Mouse (Mus musculus): ENCODE results near the gene Olfr282.
A peak's percentile ranks its signal among the peaks of the same experiment; 100 is the strongest.
"Not testable (repeated sequence)": the region's sequence is repeated elsewhere in the genome, so short reads cannot be mapped to it uniquely, and the experiment has no call there.

Olfr282 gene

GRCm38 (mm10) chr15:98430925-98431324 lies at the start of gene Olfr282:
TSS of gene Olfr282 (plus strand) at chr15:98431225.
- not testable (repeated sequence) for DNase-seq (ENCODE audit: low read depth)

DNA sequence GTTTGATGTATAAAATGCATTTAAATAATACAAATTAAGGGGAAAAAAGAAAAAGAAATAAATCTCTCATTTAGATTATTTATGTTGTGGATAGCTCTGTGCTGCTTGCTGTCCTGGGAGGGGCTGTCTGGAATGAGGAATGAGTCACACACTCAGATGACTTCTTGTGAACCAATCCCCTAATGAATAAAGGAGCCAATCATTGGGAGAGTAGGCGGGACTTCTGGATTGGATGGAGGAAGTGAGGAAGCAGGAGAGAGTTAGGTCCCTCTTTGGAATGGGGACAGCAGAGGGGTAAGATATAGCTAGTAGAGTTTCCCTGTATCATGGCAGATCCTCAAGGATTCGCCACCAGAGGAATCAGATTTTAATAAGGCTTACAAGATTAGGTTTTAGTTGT lies 43.4 kb upstream of the Olfr282 start:
- peak; percentile 42 for DNase-seq (ENCODE audit: low read depth)

GRCm38 (mm10) chr15:98389796-98390195 lies 41.2 kb upstream of the Olfr282 start:
- peak; percentile 90 for DNase-seq (ENCODE audit: low read depth)

GRCm38 (mm10) chr15:98391081-98391902 lies 39.7 kb upstream of the Olfr282 start:
- peak; percentile 42 for DNase-seq (ENCODE audit: low read depth)

- DNase-seq (ENCODE audit: low read depth): peak; percentile 59
Measured at GRCm38 (mm10) chr15:98391903-98392187, 39.2 kb upstream of the Olfr282 start.

- no peak for DNase-seq (ENCODE audit: low read depth)
Measured at GRCm38 (mm10) chr15:98397136-98397535, 33.9 kb upstream of the Olfr282 start.

- DNase-seq (ENCODE audit: low read depth): no peak
Measured at GRCm38 (mm10) chr15:98402356-98402755, 28.7 kb upstream of the Olfr282 start.

DNA sequence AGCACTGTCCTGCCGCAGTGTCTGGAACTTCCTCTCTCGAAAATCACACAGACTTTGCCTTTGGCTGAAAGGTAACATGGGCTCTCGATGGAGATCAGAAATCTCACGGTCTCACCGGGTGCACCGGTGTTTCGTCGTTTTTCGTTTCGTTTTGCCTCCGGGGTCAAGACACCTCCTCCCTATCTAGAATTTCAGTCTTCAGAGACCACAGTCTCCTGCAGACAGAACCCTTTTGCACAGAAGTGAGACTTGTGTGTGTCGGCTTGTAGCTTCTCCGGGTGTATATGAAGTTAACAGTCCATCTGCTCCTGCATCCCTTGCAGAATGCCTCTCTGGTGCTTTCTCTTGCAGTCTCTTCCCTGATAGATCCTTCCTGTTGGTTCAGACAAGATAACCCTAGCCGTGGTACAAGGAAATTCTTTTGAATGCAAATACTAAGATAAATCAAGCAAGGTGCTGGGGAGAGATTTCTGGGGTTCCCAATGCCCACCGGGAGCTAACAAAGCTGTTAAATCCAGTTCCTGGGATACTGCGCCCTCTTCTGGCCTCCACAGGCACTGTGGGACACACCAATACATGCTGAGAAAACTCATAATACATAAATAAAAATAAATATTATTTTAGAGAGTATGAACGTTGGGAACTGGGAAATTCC lies 22.5 kb upstream of the Olfr282 start:
- DNase-seq (ENCODE audit: low read depth): peak; percentile 52

GRCm38 (mm10) chr15:98409635-98410034 lies 21.4 kb upstream of the Olfr282 start:
- no peak for DNase-seq (ENCODE audit: low read depth)

GRCm38 (mm10) chr15:98410249-98410648 lies 20.8 kb upstream of the Olfr282 start:
- no peak for DNase-seq (ENCODE audit: low read depth)

DNA sequence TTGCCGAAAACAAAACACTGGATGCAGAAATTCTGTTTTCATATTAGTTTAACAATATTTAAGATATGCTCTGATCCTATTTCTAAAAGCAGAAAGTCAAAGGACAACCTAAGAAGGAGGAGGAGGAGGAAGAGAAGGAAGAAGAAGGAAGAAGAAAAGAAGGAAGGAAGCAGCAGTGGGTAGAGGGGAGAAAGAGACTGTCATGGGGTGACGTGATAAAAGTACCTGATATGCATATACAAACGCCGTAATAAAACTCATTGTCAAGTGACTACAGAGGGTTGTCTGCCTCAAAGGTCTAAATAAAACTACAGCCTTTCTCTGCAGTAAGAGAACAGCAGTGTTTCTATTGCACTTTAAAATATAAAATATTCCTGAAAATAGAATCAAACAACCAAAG lies 15.0 kb upstream of the Olfr282 start:
- no peak for DNase-seq (ENCODE audit: low read depth)

- not testable (repeated sequence) for DNase-seq (ENCODE audit: low read depth)
Measured at GRCm38 (mm10) chr15:98416802-98417201, 14.2 kb upstream of the Olfr282 start.

DNA sequence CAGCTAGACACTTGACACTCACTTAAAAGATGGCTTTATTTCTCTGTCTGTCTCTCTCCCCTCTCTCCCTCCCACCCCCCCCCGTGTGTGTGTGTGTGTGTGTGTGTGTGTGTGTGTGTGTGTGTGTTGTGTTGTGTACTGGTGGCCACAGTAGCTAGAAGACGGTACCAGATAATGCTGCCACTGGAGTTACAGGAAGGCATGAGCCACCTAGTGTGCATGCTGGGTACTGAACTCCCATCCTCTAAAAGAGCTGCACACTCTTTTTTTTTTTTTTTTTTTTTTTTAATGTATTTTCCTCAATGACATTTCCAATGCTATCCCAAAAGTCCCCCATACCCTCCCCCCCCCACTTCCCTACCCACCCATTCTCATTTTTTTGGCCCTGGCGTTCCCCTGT lies 13.7 kb upstream of the Olfr282 start:
- DNase-seq (ENCODE audit: low read depth): peak; percentile 59

- DNase-seq (ENCODE audit: low read depth): no peak
Measured at GRCm38 (mm10) chr15:98418096-98418495, 12.9 kb upstream of the Olfr282 start.

GRCm38 (mm10) chr15:98420897-98421296 lies 10.1 kb upstream of the Olfr282 start:
- DNase-seq (ENCODE audit: low read depth): no peak

- no peak for DNase-seq (ENCODE audit: low read depth)
Measured at GRCm38 (mm10) chr15:98424326-98424725, 6.7 kb upstream of the Olfr282 start.

- no peak for DNase-seq (ENCODE audit: low read depth)
Measured at GRCm38 (mm10) chr15:98424753-98425152, 6.3 kb upstream of the Olfr282 start.

- DNase-seq (ENCODE audit: low read depth): no peak
Measured at GRCm38 (mm10) chr15:98425188-98425587, 5.8 kb upstream of the Olfr282 start.

GRCm38 (mm10) chr15:98444561-98444960 lies 13.5 kb downstream of the Olfr282 start:
- DNase-seq (ENCODE audit: low read depth): no peak

GRCm38 (mm10) chr15:98448521-98448920 lies 17.5 kb downstream of the Olfr282 start:
- no peak for DNase-seq (ENCODE audit: low read depth)

GRCm38 (mm10) chr15:98452288-98452687 lies 21.3 kb downstream of the Olfr282 start, which contains the start of gene Olfr281:
TSS of gene Olfr281 (plus strand) at chr15:98452588.
- DNase-seq (ENCODE audit: low read depth): no peak

DNA sequence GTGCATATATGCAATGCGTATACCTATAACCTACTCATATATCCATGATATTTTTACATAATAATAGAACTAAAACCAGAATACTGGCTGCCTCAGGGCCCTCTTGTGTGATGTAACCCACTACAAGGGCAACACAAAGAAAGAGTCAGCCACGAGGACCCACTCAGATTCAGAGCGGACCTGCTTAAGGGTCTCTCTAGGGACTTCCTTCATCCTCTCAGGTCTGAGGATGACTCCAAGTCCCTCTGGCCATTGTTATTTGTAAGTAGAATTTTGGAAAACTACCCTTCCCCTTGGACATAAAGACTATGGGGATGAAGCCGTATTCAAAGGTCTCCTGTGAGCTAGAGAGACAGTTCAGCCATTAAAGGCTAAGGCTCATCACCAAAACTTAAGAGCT lies 38.6 kb downstream of the Olfr282 start, which contains the start of gene OR5BS1P:
TSS of gene OR5BS1P (plus strand) at position 301 of the 400 bp plus-strand sequence.
- DNase-seq (ENCODE audit: low read depth): no peak

- DNase-seq (ENCODE audit: low read depth): no peak
Measured at GRCm38 (mm10) chr15:98471539-98471938, 40.5 kb downstream of the Olfr282 start.

All from NIH3T3 (cell line).